Mouse (Mus musculus) neural tube, embryonic 10.5 days (tissue): ENCODE results near the gene Limk1.

Experiments
- DNase-seq: peaks from one replicate; pipeline ENCODE4 v3.0.0-alpha.2; 2017; ENCODE audit warnings: low spot score; ENCODE audit errors: extremely low spot score

Gene Limk1

GRCm38 (mm10) chr5:134637820-134638367 is 50.5 kb downstream of the Limk1 start:
- no peak for DNase-seq

- no peak for DNase-seq
Measured at GRCm38 (mm10) chr5:134632841-134633240, 55.6 kb downstream of the Limk1 start.

- DNase-seq: no peak
Measured at GRCm38 (mm10) chr5:134630835-134631234, 57.6 kb downstream of the Limk1 start.

- DNase-seq: no peak
Measured at GRCm38 (mm10) chr5:134629508-134629907, 58.9 kb downstream of the Limk1 start.

GRCm38 (mm10) chr5:134622069-134622468 is 66.3 kb downstream of the Limk1 start:
- DNase-seq: no peak

- no peak for DNase-seq
Measured at GRCm38 (mm10) chr5:134621099-134621640, 67.2 kb downstream of the Limk1 start.

- DNase-seq: no peak
Measured at GRCm38 (mm10) chr5:134620457-134620856, 67.9 kb downstream of the Limk1 start.

GRCm38 (mm10) chr5:134617071-134617470 is 71.3 kb downstream of the Limk1 start:
- DNase-seq: peak; percentile 52

- DNase-seq: no peak
Measured at GRCm38 (mm10) chr5:134615780-134616179, 72.6 kb downstream of the Limk1 start.

GRCm38 (mm10) chr5:134615380-134615779 is 73.0 kb downstream of the Limk1 start:
- no peak for DNase-seq

- DNase-seq: no peak
Measured at GRCm38 (mm10) chr5:134614802-134615201, 73.6 kb downstream of the Limk1 start, which contains the start of gene Lat2. TSS of gene Lat2 (minus strand) at chr5:134615025.

GRCm38 (mm10) chr5:134614296-134614695 is 74.1 kb downstream of the Limk1 start:
- no peak for DNase-seq

GRCm38 (mm10) chr5:134613727-134614126 is 74.7 kb downstream of the Limk1 start:
- no peak for DNase-seq

GRCm38 (mm10) chr5:134611810-134612521 is 76.4 kb downstream of the Limk1 start:
- DNase-seq: no peak

GRCm38 (mm10) chr5:134609916-134610643 is 78.3 kb downstream of the Limk1 start:
- no peak for DNase-seq

- DNase-seq: no peak
Measured at GRCm38 (mm10) chr5:134607121-134607520, 81.3 kb downstream of the Limk1 start.

- no peak for DNase-seq
Measured at GRCm38 (mm10) chr5:134606314-134606713, 82.1 kb downstream of the Limk1 start.
